Mouse (Mus musculus): ENCODE data around the gene Zfp260.

GRCm38 (mm10) chr7:30129900-30130299, 35.3 kb downstream of the Zfp260 start:
- TF ChIP-seq CTCF (conservative IDR thresholded peaks at IDR 0.05; ENCODE audit: low read length): no peak
- no peak for TF ChIP-seq NANOG (IDR thresholded peaks at IDR 0.05; ENCODE audit: borderline replicate concordance, low read length)
- TF ChIP-seq POU5F1 (IDR thresholded peaks at IDR 0.05; ENCODE audit: borderline replicate concordance, low read length): no peak

All from E14TG2a.4 (cell line).